Mouse (Mus musculus) embryonic fibroblast, embryonic 13.5 days (primary cell): Measurements from ENCODE around the gene Syde2. TPM values are rescaled to one million over a fixed set of nuclear protein-coding genes. Genes with fewer than 3 reads are reported as not detected.

ENCODE experiments used
- H3K27ac ChIP-seq: 2 replicates; pipeline ENCODE4 v1.5.1; 2012; ENCODE audit warnings: low read length, control low read depth, inconsistent platforms; ENCODE audit not compliant: insufficient read depth
- H3K4me1 ChIP-seq: 2 replicates; pipeline ENCODE4 v1.6.1; 2011; ENCODE audit warnings: low read length; ENCODE audit not compliant: control insufficient read depth, insufficient read depth
- H3K4me3 ChIP-seq: 2 replicates; pipeline ENCODE4 v1.5.1; 2011; ENCODE audit warnings: mild to moderate bottlenecking, control low read depth, low read length; ENCODE audit not compliant: insufficient read depth
- CTCF ChIP-seq: IDR thresholded peaks from 2 replicates; pipeline ENCODE4 v1.5.1; 2011; ENCODE audit warnings: mild to moderate bottlenecking, control low read depth, low read length, moderate library complexity, borderline replicate concordance; ENCODE audit not compliant: insufficient read depth
- POLR2A ChIP-seq: IDR thresholded peaks from 2 replicates; pipeline ENCODE4 v1.6.1; 2011; ENCODE audit warnings: low read depth, mild to moderate bottlenecking, control low read depth, low read length, moderate library complexity
- polyA plus RNA-seq: library from polyadenylated mRNA; stranded (reverse); fragments of >200 nt; gene quantifications from 2 replicates; pipeline ENCODE4 v1.2.4, GENCODE M21; 2011; ENCODE audit warnings: low read depth; ENCODE audit not compliant: missing spikeins, insufficient read length

The Syde2 gene
- polyA plus RNA-seq, 1 experiment = 8.9 TPM

DNA sequence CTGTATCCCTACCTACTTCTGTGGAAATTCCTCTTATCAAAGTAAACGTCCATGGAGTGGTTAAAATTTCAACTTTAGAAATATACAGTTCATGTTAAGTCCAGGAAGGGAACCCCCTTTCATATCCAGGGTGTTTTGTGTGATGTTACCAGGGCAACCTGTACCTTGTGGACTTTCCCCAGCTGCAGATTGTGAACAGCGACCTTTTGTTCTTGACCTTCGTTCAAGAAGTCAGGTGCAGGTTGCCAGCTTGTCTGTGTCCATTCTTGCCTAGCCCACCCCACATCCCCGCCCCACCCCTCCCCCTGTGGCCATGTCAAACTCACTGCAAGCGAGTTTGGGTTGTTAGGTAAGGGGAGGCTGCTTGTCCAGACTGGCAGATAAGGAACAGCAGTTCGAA, 39.4 kb downstream of the Syde2 start:
- no peak overlapping the region for H3K27ac ChIP-seq
- H3K4me1 ChIP-seq = no peaks in the 10 kb centered on the region
- TF ChIP-seq CTCF (no peak), POLR2A (no peak)
- H3K4me3 ChIP-seq = no peak overlapping the region

DNA sequence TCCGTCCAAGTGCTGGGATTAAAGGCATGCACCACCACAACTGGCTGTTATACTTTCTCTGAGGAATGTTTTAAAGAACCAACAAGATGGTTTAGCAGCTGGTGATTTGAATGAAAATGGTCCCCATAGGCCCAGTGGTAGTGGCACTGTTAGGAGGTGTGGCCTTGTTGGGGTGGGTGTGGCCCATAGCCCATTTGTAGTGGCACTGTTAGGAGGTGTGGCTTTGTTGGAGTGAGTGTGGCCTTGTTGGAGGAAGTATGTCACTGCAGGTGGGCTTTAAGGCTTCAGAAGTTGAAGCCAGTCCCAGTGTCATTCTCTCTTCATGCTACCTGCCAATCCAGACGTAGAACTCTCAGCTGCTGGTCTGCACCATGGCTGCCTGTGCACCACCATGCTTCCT, 40.7 kb downstream of the Syde2 start:
- no peaks in the 10 kb centered on the region for H3K4me1 ChIP-seq
- H3K4me3 ChIP-seq = no peak overlapping the region
- no peak overlapping the region for H3K27ac ChIP-seq
- TF ChIP-seq POLR2A (no peak), CTCF (no peak)

DNA sequence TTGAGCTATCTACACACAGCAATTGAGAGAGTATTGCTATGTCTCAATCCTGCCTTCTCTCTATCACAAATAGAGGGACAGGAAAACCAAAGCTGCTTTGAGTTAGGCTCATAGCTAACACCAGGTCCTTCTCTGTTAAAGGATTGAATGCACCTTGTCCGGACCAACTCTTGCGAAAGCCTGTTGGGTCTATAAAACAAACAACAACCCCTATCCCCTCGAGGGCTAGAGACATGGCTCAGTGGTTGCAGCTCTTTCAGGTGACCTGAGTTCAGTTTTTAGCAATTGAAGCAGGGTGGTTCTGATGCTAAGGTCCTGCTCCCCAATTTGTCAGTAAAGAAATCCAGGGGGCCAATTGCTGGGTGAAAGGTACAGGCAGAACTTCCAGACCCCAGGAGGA, 41.6 kb downstream of the Syde2 start:
- Histone ChIP-seq H3K4me1 (no peaks in the 10 kb centered on the region), H3K27ac (no peak overlapping the region), H3K4me3 (no peak overlapping the region)
- TF ChIP-seq CTCF (no peak), POLR2A (no peak)

DNA sequence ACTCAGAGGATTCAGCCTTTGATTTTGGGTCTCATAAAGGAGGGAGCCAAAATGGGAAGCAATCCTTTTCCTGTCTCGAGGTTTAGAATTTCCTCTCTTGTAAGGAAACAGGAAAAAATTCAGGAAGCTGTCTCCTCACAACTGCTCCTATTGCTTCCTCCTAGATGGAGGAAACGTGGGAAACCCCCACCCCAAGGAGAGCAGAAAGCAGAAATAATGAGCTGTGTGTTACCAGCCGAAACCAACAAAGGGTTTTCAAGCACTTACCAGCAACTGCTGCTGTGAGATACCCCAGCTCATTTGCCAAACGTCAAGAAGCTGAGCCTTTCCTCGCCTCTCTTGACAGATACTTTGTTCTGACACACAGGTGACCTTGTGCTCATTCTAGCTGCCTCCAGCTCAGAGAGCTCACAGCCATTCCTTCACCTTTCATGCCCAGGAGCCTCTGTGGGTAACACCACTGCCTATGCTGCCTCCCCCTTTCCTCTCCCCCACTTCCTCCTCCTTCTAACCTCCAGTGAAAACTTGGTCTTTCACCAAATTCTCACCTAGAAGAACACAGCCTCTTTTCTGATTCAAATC, 42.7 kb downstream of the Syde2 start:
- no peak for TF ChIP-seq POLR2A
- no peak for TF ChIP-seq CTCF
- Histone ChIP-seq H3K27ac (no peak overlapping the region), H3K4me3 (no peak overlapping the region), H3K4me1 (no peaks in the 10 kb centered on the region)

DNA sequence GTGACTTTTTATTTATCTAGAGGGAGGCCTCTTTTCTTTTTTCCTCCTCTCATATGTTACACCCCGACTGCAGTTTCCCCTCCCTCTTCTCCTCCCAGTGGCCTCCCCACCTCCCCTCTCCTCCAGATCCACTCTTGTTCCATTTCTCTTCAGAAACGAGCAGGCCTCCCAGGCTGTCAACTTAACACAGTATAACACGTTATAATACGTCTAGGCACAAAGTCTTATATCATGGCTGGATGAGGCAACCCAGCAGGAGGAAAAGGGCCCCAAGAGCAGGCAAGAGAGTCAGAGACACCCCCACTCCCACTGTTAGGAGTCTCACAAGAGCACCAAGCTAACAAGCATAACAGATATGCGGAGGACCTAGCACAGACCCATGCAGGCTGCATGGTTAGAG, 45.3 kb downstream of the Syde2 start:
- H3K27ac ChIP-seq = no peak overlapping the region
- TF ChIP-seq CTCF (no peak), POLR2A (no peak)
- H3K4me3 ChIP-seq = no peak overlapping the region
- no peaks in the 10 kb centered on the region for H3K4me1 ChIP-seq

DNA sequence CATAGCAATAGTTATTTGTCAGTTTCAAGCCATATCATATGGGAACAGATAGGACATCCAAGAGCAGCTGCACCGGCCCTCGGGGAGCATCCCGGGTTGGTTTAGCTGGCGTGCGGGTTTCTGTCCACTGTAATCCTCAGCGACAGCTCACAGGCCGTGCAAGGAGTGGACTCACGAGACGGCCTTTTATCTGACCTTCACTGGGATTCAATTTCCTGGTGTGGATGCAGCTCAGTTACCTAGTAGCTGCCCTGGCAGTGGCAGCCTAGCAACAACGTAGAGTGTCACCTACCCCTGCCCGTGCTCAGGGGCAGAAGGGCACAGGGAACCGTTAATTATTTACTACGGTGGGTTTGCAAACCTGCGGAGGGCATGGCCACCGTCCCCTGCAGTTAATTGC, 50.2 kb downstream of the Syde2 start:
- Histone ChIP-seq H3K4me1 (no peaks in the 10 kb centered on the region), H3K4me3 (no peak overlapping the region), H3K27ac (no peak overlapping the region)
- TF ChIP-seq CTCF (no peak), POLR2A (no peak)

DNA sequence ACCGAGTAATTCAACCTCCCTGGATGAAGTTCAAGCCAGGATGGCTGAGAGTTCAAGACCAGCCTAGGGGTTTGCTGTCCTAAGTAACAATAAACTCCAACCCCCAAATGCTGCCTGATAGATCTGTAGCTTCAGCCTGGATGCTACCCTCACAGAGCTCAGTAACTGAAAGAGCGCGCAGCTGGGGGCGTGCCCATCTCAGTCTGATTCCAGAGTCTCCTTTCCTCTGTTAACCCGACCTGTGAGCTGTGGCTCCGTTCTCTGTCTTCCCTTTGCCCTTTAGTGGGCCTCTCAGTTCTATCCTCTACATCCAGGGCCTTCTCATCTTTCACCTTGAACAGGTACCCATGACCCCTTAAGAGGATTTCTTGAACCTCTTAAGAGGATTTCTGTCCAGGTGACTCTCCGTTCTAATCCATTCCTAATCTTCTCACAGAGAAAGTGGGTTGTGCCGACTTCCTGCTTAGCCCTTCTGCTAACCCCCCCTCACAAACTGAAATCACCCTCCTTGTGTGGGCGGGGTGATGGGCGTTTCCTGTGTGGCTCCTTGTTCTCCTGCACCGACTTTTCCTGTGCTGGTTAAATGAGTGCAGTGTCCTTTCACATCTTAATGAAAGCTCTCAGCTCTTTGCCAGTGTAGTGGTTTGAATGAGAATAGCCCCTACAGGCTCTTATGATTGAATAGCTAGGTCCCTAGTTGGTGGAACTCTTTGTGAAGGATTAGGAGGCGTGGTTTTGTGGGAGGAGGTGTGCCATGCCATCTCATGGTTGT, 51.6 kb downstream of the Syde2 start:
- H3K4me3 ChIP-seq = no peak overlapping the region
- TF ChIP-seq POLR2A (no peak), CTCF (no peak)
- H3K4me1 ChIP-seq = no peaks in the 10 kb centered on the region; the same call in 1 of the 2 replicates
- H3K27ac ChIP-seq = no peak overlapping the region

DNA sequence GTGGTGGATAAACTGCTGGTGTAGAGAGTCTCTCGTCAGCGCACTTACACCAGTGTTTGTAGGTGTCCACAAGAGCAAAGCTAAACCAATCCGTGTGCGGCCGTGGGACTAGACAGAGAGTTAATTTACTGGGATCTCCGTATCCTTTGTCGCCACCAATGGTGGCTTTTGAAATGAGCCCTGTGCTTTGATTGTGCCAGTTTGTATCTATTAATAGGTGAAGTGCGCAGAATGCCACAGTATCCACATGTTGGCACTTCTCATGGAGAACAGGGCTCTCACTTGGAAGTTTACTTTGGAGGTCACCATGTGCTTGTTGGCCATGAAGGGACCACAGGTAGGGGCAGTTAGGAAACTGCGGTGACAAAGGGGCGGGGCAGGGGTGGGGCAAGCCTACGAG, 53.7 kb downstream of the Syde2 start:
- no peak overlapping the region for H3K27ac ChIP-seq
- TF ChIP-seq POLR2A = no peak
- H3K4me3 ChIP-seq = no peak overlapping the region
- no peaks in the 10 kb centered on the region; the same call in none of the 2 replicates for H3K4me1 ChIP-seq

DNA sequence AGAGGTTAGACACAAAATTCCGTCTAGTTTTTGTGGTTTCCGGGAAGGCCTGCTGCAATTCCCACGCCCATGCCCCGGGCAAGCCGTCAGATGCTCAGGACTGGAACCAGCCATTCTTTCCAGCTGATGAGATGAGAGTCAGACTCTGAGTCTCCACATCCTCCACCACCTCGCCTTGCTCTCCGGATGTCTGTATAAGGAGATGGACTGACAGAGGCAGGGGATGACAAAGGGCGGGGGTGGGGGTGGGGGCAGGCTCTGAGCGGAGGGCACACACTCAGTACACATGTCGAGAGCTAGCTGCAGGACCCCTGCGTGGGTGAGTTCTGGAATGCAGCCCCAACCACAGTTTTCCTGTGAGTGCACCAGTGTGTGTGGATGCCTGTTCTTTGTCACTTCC, 57.3 kb downstream of the Syde2 start:
- peak; percentile 43; the same call in 1 of the 2 replicates for TF ChIP-seq POLR2A
- TF ChIP-seq CTCF = no peak
- Histone ChIP-seq H3K4me1 (no peaks in the 10 kb centered on the region; the same call in none of the 2 replicates), H3K27ac (peak overlapping the region; percentile 94)

DNA sequence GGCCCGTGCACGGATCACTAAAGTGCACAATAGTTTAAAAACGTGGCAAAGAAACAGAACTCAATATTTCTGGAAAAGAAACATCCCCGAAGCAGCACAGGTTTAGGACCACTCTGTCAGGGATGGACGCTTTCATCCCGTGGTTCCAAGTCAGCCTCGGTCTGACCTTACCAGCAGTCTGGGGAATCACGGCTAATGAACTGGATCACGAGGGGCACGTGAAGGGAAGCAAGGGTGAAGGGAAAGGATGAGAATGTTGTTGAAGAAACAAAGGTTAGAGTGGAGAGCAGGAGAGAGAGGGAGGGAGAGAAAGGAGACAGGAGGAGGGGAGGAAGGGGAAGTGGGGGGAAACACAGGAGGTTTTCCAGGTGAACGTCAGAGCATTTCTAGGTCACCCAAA, 58.4 kb downstream of the Syde2 start:
- TF ChIP-seq POLR2A (no peak), CTCF (no peak)
- Histone ChIP-seq H3K27ac (peak overlapping the region; percentile 79; the same call in 1 of the 2 replicates), H3K4me3 (no peak overlapping the region), H3K4me1 (no peaks in the 10 kb centered on the region; the same call in none of the 2 replicates)

More for the DNA sequence above, 57.3 kb downstream of the Syde2 start:
- no peak overlapping the region for H3K4me3 ChIP-seq
